Mouse (Mus musculus): ENCODE measurements around the gene Dmgdh. TPM values are rescaled to one million over a fixed set of nuclear protein-coding genes. Genes with fewer than 3 reads are reported as not detected.

Dmgdh gene
- total RNA-seq, 2 experiments from 2014 or later: not detected

GRCm38 (mm10) chr13:93771588-93772278 is 97.5 kb downstream of the Dmgdh start, which contains the start of gene Arsb:
TSS of gene Arsb (plus strand) at chr13:93771630.
- intact Hi-C loops (cut with DNase I): no loop called here
- peak; percentile 82 to 89 for DNase-seq

GRCm38 (mm10) chr13:93772279-93772636 is 98.0 kb downstream of the Dmgdh start:
- intact Hi-C loops (cut with DNase I): no loop called here
- DNase-seq: no peak

GRCm38 (mm10) chr13:93772861-93773260 is 98.6 kb downstream of the Dmgdh start:
- intact Hi-C loops (cut with DNase I): no loop called here
- no peak for DNase-seq

- DNase-seq: no peak
- intact Hi-C loops (cut with DNase I): no loop called here
Observed at GRCm38 (mm10) chr13:93773704-93774315, 99.6 kb downstream of the Dmgdh start.

GRCm38 (mm10) chr13:93782823-93783222 is 108.6 kb downstream of the Dmgdh start:
- DNase-seq: no peak
- intact Hi-C loops (cut with DNase I): no loop called here

GRCm38 (mm10) chr13:93785329-93785728 is 111.1 kb downstream of the Dmgdh start:
- DNase-seq: no peak
- intact Hi-C loops (cut with DNase I): no loop called here

GRCm38 (mm10) chr13:93786051-93786450 is 111.8 kb downstream of the Dmgdh start:
- no peak for DNase-seq
- intact Hi-C loops (cut with DNase I): no loop called here

GRCm38 (mm10) chr13:93787647-93788046 is 113.4 kb downstream of the Dmgdh start:
- intact Hi-C loops (cut with DNase I): no loop called here
- DNase-seq: no peak

- intact Hi-C loops (cut with DNase I): loop anchor here (1.0 to 5.0 kb wide), 2 partner anchors 354 to 412 kb away; no protein-coding TSS in a partner anchor
- peak in 1 of 2 experiments; percentile 31 for DNase-seq
Observed at GRCm38 (mm10) chr13:93792945-93793642, 118.9 kb downstream of the Dmgdh start.

- intact Hi-C loops (cut with DNase I): loop anchor here (1.0 to 5.0 kb wide), 2 partner anchors 354 to 412 kb away; no protein-coding TSS in a partner anchor
Observed at GRCm38 (mm10) chr13:93793643-93794182, 119.5 kb downstream of the Dmgdh start.

GRCm38 (mm10) chr13:93797011-93797600 is 122.9 kb downstream of the Dmgdh start:
- DNase-seq: no peak
- intact Hi-C loops (cut with DNase I): loop anchor here (5.0 kb wide), 2 partner anchors 265 to 1145 kb away; no protein-coding TSS in a partner anchor

More at GRCm38 (mm10) chr13:93793643-93794182, 119.5 kb downstream of the Dmgdh start:
- DNase-seq: no peak

Small RNA genes lying within 50 kb of the gene (microRNA-seq; reads per million reads assigned to microRNA genes)
- 0 reads per million in 2 experiments for gene Mir5624 (ENCODE audit: borderline number of aligned reads in 2 of 2)

Other genes starting within 250 kb of the Dmgdh start
- 10 to 100 TPM; 46.3 to 46.7 TPM for gene Jmy, start 174.6 kb upstream of the Dmgdh start, total RNA-seq (2021)
- not detected for gene Bhmt, start 36.5 kb upstream of the Dmgdh start, total RNA-seq (2021)
- gene Bhmt2, start 131 bp upstream of the Dmgdh start, total RNA-seq (2021): not detected
- 1 to 10 TPM; 5.6 to 6.2 TPM for gene Arsb, start 97.2 kb downstream of the Dmgdh start, total RNA-seq (2021)

All from heart, postnatal 36 days (tissue).